Mouse (Mus musculus) thymus, adult 2 months (tissue): ENCODE measurements around the gene Mustn1. TPM values are rescaled to one million over a fixed set of nuclear protein-coding genes. Genes with fewer than 3 reads are reported as not detected.

Source experiments
- DNase-seq: peaks from one replicate; pipeline ENCODE4 v3.0.0; 2021
- H3K27ac ChIP-seq: fragments of 200-500 bp; 2 replicates; pipeline ENCODE4 v1.5.1; 2012; ENCODE audit warnings: low read length, control low read depth; ENCODE audit not compliant: control insufficient read depth, insufficient read depth
- H3K27me3 ChIP-seq: fragments of 200-500 bp; 2 replicates; pipeline ENCODE4 v1.6.1; 2012; ENCODE audit warnings: mild to moderate bottlenecking, low read length, moderate library complexity, mixed read lengths; ENCODE audit not compliant: control insufficient read depth, insufficient read depth
- H3K36me3 ChIP-seq: fragments of 200-500 bp; 2 replicates; pipeline ENCODE4 v1.6.1; 2012; ENCODE audit warnings: mild to moderate bottlenecking, low read length, moderate library complexity; ENCODE audit not compliant: control insufficient read depth, insufficient read depth
- H3K4me1 ChIP-seq: fragments of 200-500 bp; replicated peaks from 2 replicates; pipeline ENCODE4 v1.6.1; 2012; ENCODE audit warnings: low read length; ENCODE audit not compliant: control insufficient read depth, insufficient read depth
- H3K4me3 ChIP-seq: fragments of 200-500 bp; 2 replicates; pipeline ENCODE4 v1.5.1; 2012; ENCODE audit warnings: mild to moderate bottlenecking, low read length, control low read depth, moderate library complexity; ENCODE audit not compliant: control insufficient read depth, insufficient read depth
- CTCF ChIP-seq: fragments of 200-500 bp; IDR thresholded peaks from 2 replicates; pipeline ENCODE4 v1.5.1; 2012; ENCODE audit warnings: mild to moderate bottlenecking, control low read depth, low read length, moderate library complexity, borderline replicate concordance; ENCODE audit not compliant: control insufficient read depth, poor library complexity, insufficient read depth; ENCODE audit errors: extremely low read depth
- POLR2A ChIP-seq: fragments of 200-500 bp; IDR thresholded peaks from 2 replicates; pipeline ENCODE4 v1.6.1; 2012; ENCODE audit warnings: mild to moderate bottlenecking, low read length, control low read depth, moderate library complexity; ENCODE audit not compliant: control insufficient read depth, poor library complexity, insufficient read depth; ENCODE audit errors: extremely low read depth
- WGBS: fragments of 180-500 bp; shearing (Covaris S2); methylation state at CpG from one replicate; pipeline ENCODE4 v1.1.7; 2018; 5-methylcytosine and 5-hydroxymethylcytosine counted together
- polyA plus RNA-seq: library from polyadenylated mRNA; depleted of rRNA; stranded (reverse); fragments of >200 nt; gene quantifications from 2 replicates; pipeline ENCODE4 v1.2.3, GENCODE M21; 2012

Gene Mustn1
- polyA plus RNA-seq, 1 experiment = 3.1 TPM

DNA sequence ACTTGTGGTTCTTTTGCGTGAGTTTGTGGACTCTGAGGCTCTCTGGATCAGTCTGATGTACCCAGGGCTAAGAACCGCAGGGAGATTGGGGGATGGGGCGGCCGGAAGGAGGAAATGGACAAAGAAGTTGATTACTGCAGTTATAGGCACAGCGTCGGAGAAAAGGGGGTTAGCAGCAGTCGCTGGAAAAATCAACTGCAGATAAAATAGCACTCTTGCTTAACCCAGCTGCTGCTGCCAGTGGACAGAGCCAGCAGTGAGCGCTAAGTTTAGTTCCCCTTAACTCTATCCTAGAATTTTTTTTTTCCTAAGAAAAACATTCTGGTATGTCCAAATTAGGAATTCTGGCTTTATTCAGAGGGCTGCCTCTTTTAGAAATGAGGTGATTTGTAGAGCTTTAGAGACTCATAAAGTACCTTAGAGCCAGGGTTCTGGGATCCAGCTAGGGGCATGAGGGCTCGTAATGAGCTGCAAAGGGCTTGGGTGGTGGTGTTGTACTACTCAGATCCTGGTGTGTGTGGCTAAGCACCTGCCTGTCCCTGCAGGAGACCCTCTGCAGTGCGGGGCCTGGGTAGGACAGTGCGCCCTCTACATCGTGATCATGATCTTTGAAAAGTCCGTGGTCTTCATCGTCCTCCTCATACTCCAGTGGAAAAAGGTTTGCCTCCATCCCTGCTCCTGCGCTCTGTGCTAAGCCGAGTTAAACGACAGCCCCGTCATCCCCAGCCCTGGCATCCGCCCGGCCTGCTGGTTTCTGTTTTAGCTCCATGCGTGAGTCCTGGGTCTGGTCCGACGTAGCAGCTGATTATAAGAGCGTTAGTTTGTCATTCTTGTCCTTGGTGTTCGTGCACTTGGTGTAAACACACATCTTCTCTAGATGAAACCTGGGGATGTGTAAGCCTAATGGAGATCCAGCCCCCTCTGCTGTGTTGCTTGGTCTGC, 8.5 kb upstream of the Mustn1 start:
- WGBS = 94% methylated on average over 25 of the region's 25 CpGs
- no peak for DNase-seq
- no peak overlapping the region for H3K27ac ChIP-seq
- no peak overlapping the region for H3K4me3 ChIP-seq
- no peak for TF ChIP-seq CTCF
- no peak for TF ChIP-seq POLR2A
- H3K27me3 ChIP-seq = no peaks in the 10 kb centered on the region
- no peaks in the 10 kb centered on the region for H3K4me1 ChIP-seq
- no peaks in the 10 kb centered on the region for H3K36me3 ChIP-seq

DNA sequence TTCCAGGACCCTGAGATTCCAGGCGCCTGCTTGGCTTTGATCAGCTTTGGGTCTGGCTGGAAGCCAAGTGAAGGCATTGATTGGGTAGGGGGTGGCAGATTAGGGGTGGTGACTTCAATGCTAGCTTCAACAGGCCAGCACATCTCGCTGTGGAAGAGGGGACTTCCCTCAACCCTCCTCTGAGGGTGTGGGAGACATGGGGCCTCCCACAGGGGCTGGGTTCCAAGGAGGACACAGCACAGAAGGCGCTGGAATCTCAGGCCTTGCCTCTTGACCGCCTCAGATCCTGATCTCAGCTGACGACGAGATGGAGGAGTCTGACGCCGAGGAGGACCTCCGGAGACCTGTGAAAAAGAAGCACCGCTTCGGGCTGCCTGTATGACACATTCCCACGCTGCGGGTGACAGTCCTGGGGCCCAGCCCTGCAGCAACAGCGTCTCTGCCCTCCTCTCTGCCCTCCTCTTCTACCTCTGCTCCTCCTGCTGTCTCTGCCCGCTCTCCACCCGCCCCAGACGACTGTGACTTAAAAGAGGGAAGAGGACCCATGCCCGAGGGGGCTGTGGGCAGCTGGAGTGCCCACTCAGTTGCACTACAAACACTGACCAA, 4.8 kb upstream of the Mustn1 start:
- DNase-seq = no peak
- H3K4me1 ChIP-seq = no peaks in the 10 kb centered on the region
- H3K27me3 ChIP-seq = no peaks in the 10 kb centered on the region
- WGBS = 97% methylated on average over 18 of the region's 18 CpGs
- H3K4me3 ChIP-seq = no peak overlapping the region
- H3K27ac ChIP-seq = no peak overlapping the region
- no peaks in the 10 kb centered on the region for H3K36me3 ChIP-seq
- no peak for TF ChIP-seq POLR2A
- TF ChIP-seq CTCF = no peak

DNA sequence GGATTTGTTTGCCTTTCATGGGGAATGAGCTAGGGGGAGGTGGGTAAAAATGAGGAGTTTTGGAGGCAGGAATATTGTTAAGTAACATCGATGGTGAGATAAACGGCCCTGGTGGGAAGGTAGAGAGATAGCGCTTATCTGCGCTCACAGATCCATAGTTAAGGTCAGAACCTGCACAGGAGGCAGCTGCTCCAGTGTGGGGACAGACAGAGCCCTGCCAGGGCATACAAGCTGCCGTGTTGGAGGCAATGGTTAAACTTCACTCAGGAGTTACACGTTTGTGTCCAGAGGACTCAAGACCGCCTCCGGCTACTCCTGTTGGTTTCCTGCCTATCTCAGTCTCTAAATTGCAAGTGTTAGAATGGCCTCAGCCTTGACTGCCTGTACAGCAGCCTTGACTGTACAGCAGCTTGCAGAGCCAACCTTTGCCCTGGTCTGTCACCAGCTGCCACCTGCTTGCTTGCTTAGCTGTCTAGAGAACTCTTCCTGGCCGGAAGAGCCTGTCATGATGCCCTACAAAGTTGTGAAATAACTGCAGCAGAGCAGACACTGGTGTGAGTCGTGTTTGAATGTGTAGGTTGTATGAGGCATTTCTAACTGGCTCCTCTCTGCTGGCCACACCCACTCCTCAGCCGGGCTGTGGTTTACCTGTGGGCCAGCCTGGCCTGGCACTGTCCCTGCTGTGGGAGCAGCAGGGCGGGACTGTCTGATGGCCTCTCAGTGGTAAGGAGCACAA, 3.7 kb upstream of the Mustn1 start:
- no peak overlapping the region for H3K27ac ChIP-seq
- no peaks in the 10 kb centered on the region for H3K4me1 ChIP-seq
- no peaks in the 10 kb centered on the region for H3K27me3 ChIP-seq
- WGBS = 88% methylated on average over 12 of the region's 12 CpGs
- TF ChIP-seq CTCF (no peak), POLR2A (no peak)
- H3K36me3 ChIP-seq = no peaks in the 10 kb centered on the region
- H3K4me3 ChIP-seq = no peak overlapping the region
- no peak for DNase-seq

DNA sequence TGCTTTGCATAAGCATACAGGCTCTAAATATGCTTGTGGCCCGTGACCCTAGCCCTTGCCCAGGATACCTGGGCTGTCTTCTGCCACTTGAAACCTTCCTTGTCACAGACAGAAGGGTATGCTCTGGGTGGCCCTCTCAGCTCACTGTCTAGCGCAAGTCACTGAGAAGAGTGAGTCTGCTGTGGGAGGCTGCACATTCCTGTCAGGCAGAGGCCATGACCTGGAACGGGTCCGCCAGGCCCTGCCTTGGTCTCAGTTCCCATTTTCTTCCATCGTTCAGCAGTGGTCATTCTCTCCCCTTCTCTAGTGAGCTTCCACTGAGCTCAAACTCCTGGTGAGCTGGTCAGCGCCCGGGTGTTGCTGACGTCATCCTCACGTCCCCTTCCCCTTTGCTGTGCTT, 3.0 kb upstream of the Mustn1 start:
- Histone ChIP-seq H3K4me1 (no peaks in the 10 kb centered on the region), H3K4me3 (no peak overlapping the region), H3K27me3 (no peaks in the 10 kb centered on the region), H3K27ac (no peak overlapping the region), H3K36me3 (no peaks in the 10 kb centered on the region)
- 90% methylated on average over 9 of the region's 9 CpGs for WGBS
- no peak for TF ChIP-seq CTCF
- no peak for TF ChIP-seq POLR2A
- no peak for DNase-seq

DNA sequence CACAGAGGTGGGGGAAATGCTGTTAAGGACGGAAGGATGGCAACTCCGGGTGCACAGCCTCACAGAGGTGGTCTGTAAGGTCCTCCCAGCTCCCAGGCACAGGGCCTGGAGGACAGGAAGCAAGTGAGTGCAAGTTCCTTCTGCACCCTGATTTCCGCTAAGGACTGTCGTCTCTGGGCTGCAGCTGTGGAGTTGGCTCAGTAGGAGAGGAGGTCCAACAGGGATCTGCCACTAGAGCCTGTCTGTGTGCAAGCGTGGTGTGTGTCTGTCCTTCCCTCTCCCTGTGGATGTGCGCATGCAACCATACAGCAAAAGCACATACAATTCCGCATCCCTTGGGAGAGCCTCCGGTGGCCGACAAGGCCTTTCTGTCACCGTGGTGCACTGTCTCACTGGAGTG, 2.5 kb upstream of the Mustn1 start:
- Histone ChIP-seq H3K27ac (no peak overlapping the region), H3K4me1 (no peaks in the 10 kb centered on the region)

DNA sequence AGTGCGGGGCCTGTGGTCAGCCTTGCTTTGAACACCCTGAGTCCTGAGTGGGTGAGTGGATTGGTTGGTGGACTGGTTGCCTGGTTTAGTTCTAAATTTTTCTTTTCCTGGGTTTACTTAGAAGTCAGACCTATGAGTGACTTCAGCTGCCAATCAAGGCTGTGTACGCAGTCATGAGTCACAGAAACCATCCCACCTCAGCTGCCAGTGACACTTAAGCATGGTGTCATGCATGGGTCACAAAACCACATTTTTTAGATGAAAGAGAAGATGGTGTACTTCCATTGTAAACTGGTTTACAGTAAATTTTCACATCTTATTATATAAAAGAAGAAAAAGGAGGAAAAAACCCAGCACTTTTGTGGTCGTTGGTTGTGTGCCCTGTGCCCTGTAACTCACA, 1.2 kb upstream of the Mustn1 start:
- TF ChIP-seq CTCF (no peak), POLR2A (no peak)
- no peak overlapping the region for H3K27ac ChIP-seq
- H3K4me1 ChIP-seq = no peaks in the 10 kb centered on the region
- 93% methylated on average over 3 of the region's 3 CpGs for WGBS
- no peaks in the 10 kb centered on the region for H3K27me3 ChIP-seq
- H3K36me3 ChIP-seq = no peaks in the 10 kb centered on the region
- no peak for DNase-seq
- no peak overlapping the region for H3K4me3 ChIP-seq

More for the DNA sequence above, 2.5 kb upstream of the Mustn1 start:
- WGBS = 95% methylated on average over 10 of the region's 10 CpGs
- no peak for DNase-seq
- H3K36me3 ChIP-seq = no peaks in the 10 kb centered on the region
- H3K27me3 ChIP-seq = no peaks in the 10 kb centered on the region
- H3K4me3 ChIP-seq = no peak overlapping the region
- no peak for TF ChIP-seq POLR2A
- TF ChIP-seq CTCF = no peak
